Mouse (Mus musculus): ENCODE results near the gene Srebf2.

- TF ChIP-seq CTCF (conservative IDR thresholded peaks at IDR 0.05; ENCODE audit: low read length) (no peak), POU5F1 (IDR thresholded peaks at IDR 0.05; ENCODE audit: borderline replicate concordance, low read length) (no peak)
Observed at GRCm38 (mm10) chr15:82172648-82173047, 25.7 kb downstream of the Srebf2 start.
